Mouse (Mus musculus): ENCODE data around the gene Cacna1e. TPM values are rescaled to one million over a fixed set of nuclear protein-coding genes. Genes with fewer than 3 reads are reported as not detected.

Gene Cacna1e
- polyA plus RNA-seq, 1 experiment from 2014 or later: 3.7 TPM

- WGBS: 43% methylated on average over 13 of the region's 14 CpGs
- ATAC-seq (ENCODE audit: low FRiP score, low read depth): no peak
- Histone ChIP-seq H3K4me2 (replicated peaks) (no peak overlapping the region), H3K9ac (replicated peaks) (no peak overlapping the region; the same call in 1 of the 2 replicates), H3K4me1 (peaks cover 7% of the 10 kb centered on the region; the same call in 1 of the 2 replicates), H3K27ac (replicated peaks) (no peak overlapping the region), H3K9me3 (no peaks in the 10 kb centered on the region), H3K4me3 (no peak overlapping the region), H3K36me3 (no peaks in the 10 kb centered on the region), H3K27me3 (no peaks in the 10 kb centered on the region)
Observed at GRCm38 (mm10) chr1:154688876-154689665, 195.2 kb downstream of the Cacna1e start.

DNA sequence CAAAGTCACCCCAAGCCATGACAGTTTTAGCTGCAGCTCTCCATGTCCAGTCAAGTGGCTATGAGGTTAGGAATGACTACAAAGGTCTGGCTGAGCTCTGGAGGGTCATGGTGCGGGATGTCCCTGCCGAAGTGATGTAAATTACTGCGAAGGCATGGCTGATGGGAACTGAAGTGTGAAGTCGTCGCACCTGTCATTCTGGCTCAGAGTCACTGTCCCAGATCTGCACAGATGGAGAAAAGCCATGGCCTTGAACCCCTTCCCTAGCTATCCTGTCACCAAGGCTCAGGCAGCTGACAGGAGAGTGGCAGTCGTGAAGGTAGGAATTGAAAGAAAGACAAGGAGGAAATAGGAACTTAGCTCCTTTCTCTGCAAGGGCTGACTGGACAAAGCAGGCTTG lies 197.4 kb downstream of the Cacna1e start:
- Histone ChIP-seq H3K27me3 (no peaks in the 10 kb centered on the region), H3K9me3 (no peaks in the 10 kb centered on the region), H3K4me3 (no peak overlapping the region), H3K9ac (replicated peaks) (no peak overlapping the region), H3K27ac (replicated peaks) (no peak overlapping the region), H3K4me1 (peaks cover 7% of the 10 kb centered on the region; the same call in 1 of the 2 replicates), H3K36me3 (no peaks in the 10 kb centered on the region), H3K4me2 (replicated peaks) (no peak overlapping the region)
- WGBS: 61% methylated on average over 6 of the region's 6 CpGs
- ATAC-seq (ENCODE audit: low FRiP score, low read depth): peak; percentile 27; the same call in 1 of the 2 replicates

DNA sequence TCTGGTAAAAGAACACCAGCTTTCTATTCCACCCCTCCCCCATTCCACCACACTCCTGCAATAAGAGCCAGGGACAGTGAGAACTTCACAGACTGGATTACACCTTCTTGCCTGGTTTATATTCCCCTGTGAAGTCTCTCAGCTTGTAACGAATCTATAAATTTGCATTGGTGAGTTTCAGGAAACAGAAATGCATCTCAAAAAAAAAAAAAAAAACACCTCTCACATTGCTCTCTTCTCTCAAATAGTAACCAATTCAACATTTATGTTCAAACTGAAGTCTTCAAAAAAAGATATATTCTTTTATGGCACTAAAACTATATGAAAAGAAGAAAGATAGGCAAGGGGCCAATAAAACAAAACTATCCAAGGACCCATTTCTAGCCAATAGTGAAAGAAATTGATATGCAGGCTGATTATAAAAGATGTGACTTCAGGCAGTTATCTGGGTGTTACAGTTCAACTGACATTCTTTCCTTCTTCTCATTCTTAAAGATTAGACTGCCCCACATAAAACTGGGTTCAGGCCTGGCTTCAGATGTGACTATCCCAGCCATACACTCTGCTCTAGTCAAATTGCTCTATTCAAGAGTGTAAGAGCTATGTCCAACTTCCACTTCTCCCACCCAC lies 200.7 kb downstream of the Cacna1e start:
- Histone ChIP-seq H3K36me3 (no peaks in the 10 kb centered on the region), H3K9me3 (no peaks in the 10 kb centered on the region), H3K9ac (replicated peaks) (no peak overlapping the region), H3K4me1 (peaks cover 3% of the 10 kb centered on the region; the same call in 1 of the 2 replicates), H3K4me3 (no peak overlapping the region), H3K27me3 (no peaks in the 10 kb centered on the region), H3K27ac (replicated peaks) (no peak overlapping the region), H3K4me2 (replicated peaks) (no peak overlapping the region)
- WGBS: 100% methylated on average over 1 of the region's 1 CpGs
- no peak for ATAC-seq (ENCODE audit: low FRiP score, low read depth)

GRCm38 (mm10) chr1:154678989-154679388 lies 205.3 kb downstream of the Cacna1e start:
- no peaks in the 10 kb centered on the region for H3K27me3 ChIP-seq
- H3K36me3 ChIP-seq: no peaks in the 10 kb centered on the region
- no peak overlapping the region for H3K9ac ChIP-seq (replicated peaks)
- no peak for ATAC-seq (ENCODE audit: low FRiP score, low read depth)
- no peak overlapping the region for H3K4me2 ChIP-seq (replicated peaks)
- 6% methylated on average over 1 of the region's 1 CpGs for WGBS
- H3K4me1 ChIP-seq: no peaks in the 10 kb centered on the region
- no peaks in the 10 kb centered on the region for H3K9me3 ChIP-seq
- H3K4me3 ChIP-seq: no peak overlapping the region
- H3K27ac ChIP-seq (replicated peaks): no peak overlapping the region

DNA sequence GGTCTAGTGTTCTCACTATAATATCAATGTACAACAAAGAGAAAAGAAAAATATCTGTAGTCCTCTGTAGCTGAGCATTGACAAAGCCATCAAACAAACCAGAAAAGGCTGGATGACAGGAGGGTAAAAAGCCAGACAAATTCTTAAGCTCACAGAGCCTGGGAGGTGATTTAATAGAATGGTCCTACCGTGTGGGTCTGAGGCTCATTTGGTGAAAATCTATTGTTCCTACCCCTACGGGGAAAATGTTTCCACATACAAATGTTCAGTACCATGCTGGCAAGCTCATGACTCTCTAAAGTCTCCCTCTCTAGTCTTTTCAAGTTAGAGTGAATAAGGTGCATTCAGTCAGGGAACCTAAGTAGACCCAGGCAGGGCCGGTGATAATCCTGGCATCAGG lies 206.2 kb downstream of the Cacna1e start:
- Histone ChIP-seq H3K4me2 (replicated peaks) (no peak overlapping the region), H3K9ac (replicated peaks) (no peak overlapping the region), H3K36me3 (no peaks in the 10 kb centered on the region), H3K9me3 (no peaks in the 10 kb centered on the region), H3K27me3 (no peaks in the 10 kb centered on the region), H3K4me3 (no peak overlapping the region), H3K4me1 (no peaks in the 10 kb centered on the region), H3K27ac (replicated peaks) (no peak overlapping the region)
- no peak for ATAC-seq (ENCODE audit: low FRiP score, low read depth)
- WGBS: 21% methylated on average over 3 of the region's 3 CpGs

GRCm38 (mm10) chr1:154677677-154678076 lies 206.6 kb downstream of the Cacna1e start:
- H3K4me2 ChIP-seq (replicated peaks): no peak overlapping the region
- H3K9me3 ChIP-seq: no peaks in the 10 kb centered on the region
- no peaks in the 10 kb centered on the region for H3K36me3 ChIP-seq
- ATAC-seq (ENCODE audit: low FRiP score, low read depth): no peak
- WGBS: 62% methylated on average over 2 of the region's 2 CpGs
- no peaks in the 10 kb centered on the region for H3K27me3 ChIP-seq
- no peaks in the 10 kb centered on the region for H3K4me1 ChIP-seq
- H3K9ac ChIP-seq (replicated peaks): no peak overlapping the region
- no peak overlapping the region for H3K4me3 ChIP-seq
- H3K27ac ChIP-seq (replicated peaks): no peak overlapping the region

DNA sequence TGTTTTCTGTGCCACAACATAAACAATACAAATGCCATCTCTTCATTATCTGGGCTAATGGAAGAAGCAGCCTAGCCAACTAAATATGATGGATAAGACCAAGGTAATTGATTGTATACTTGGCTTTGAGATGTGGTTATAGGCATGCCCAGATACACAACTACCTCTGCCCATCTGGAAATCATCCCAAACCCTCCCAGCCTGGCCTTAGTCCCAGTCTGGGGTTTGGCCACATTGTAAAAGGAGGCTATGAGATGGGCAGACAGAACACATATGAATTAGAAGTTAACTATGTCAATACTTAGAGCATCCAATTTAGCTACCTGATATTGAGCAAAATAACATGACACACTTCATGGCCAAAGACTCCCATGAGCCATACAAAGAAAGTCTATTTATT lies 220.6 kb downstream of the Cacna1e start:
- Histone ChIP-seq H3K9ac (replicated peaks) (no peak overlapping the region), H3K4me1 (peaks cover 11% of the 10 kb centered on the region), H3K27me3 (no peaks in the 10 kb centered on the region), H3K36me3 (no peaks in the 10 kb centered on the region), H3K9me3 (no peaks in the 10 kb centered on the region), H3K4me2 (replicated peaks) (no peak overlapping the region), H3K27ac (replicated peaks) (no peak overlapping the region), H3K4me3 (no peak overlapping the region)
- ATAC-seq (ENCODE audit: low FRiP score, low read depth): no peak

GRCm38 (mm10) chr1:154661977-154662376 lies 222.3 kb downstream of the Cacna1e start:
- Histone ChIP-seq H3K4me3 (no peak overlapping the region), H3K4me2 (replicated peaks) (no peak overlapping the region), H3K36me3 (no peaks in the 10 kb centered on the region), H3K9me3 (no peaks in the 10 kb centered on the region), H3K9ac (replicated peaks) (no peak overlapping the region), H3K27ac (replicated peaks) (0 out of 2 replicates have a peak overlapping the region, but pooled peaks have one; percentile 30), H3K27me3 (no peaks in the 10 kb centered on the region), H3K4me1 (peaks cover 11% of the 10 kb centered on the region)
- ATAC-seq (ENCODE audit: low FRiP score, low read depth): no peak
- 71% methylated on average over 5 of the region's 5 CpGs for WGBS

- 34% methylated on average over 7 of the region's 7 CpGs for WGBS
- H3K36me3 ChIP-seq: no peaks in the 10 kb centered on the region
- H3K27me3 ChIP-seq: no peaks in the 10 kb centered on the region
- ATAC-seq (ENCODE audit: low FRiP score, low read depth): peak; percentile 95
- H3K27ac ChIP-seq (replicated peaks): 0 out of 2 replicates have a peak overlapping the region, but pooled peaks have one; percentile 30
- H3K4me1 ChIP-seq: peaks cover 11% of the 10 kb centered on the region
- no peak overlapping the region for H3K4me2 ChIP-seq (replicated peaks)
- H3K9ac ChIP-seq (replicated peaks): no peak overlapping the region
- no peak overlapping the region for H3K4me3 ChIP-seq
- no peaks in the 10 kb centered on the region for H3K9me3 ChIP-seq
Observed at GRCm38 (mm10) chr1:154661221-154661864, 223.0 kb downstream of the Cacna1e start.

GRCm38 (mm10) chr1:154657366-154657765 lies 226.9 kb downstream of the Cacna1e start:
- H3K27me3 ChIP-seq: no peaks in the 10 kb centered on the region
- H3K36me3 ChIP-seq: no peaks in the 10 kb centered on the region
- no peaks in the 10 kb centered on the region for H3K9me3 ChIP-seq
- peaks cover 11% of the 10 kb centered on the region for H3K4me1 ChIP-seq
- H3K27ac ChIP-seq (replicated peaks): no peak overlapping the region
- ATAC-seq (ENCODE audit: low FRiP score, low read depth): no peak
- no peak overlapping the region for H3K9ac ChIP-seq (replicated peaks)
- H3K4me3 ChIP-seq: no peak overlapping the region
- H3K4me2 ChIP-seq (replicated peaks): no peak overlapping the region
- 77% methylated on average over 5 of the region's 5 CpGs for WGBS

- Histone ChIP-seq H3K4me2 (replicated peaks) (no peak overlapping the region), H3K4me3 (no peak overlapping the region), H3K9ac (replicated peaks) (no peak overlapping the region), H3K27me3 (no peaks in the 10 kb centered on the region), H3K4me1 (peaks cover 2% of the 10 kb centered on the region; the same call in 1 of the 2 replicates), H3K9me3 (no peaks in the 10 kb centered on the region), H3K27ac (replicated peaks) (no peak overlapping the region), H3K36me3 (no peaks in the 10 kb centered on the region)
- WGBS: 81% methylated on average over 2 of the region's 2 CpGs
- no peak for ATAC-seq (ENCODE audit: low FRiP score, low read depth)
Observed at GRCm38 (mm10) chr1:154653951-154654350, 230.3 kb downstream of the Cacna1e start.

All from midbrain, embryonic 12.5 days (tissue).